Mouse (Mus musculus): ENCODE data around the gene Poglut1.
"Not testable (repeated sequence)": the region's sequence is repeated elsewhere in the genome, so short reads cannot be mapped to it uniquely, and the experiment has no call there.

The Poglut1 gene

DNA sequence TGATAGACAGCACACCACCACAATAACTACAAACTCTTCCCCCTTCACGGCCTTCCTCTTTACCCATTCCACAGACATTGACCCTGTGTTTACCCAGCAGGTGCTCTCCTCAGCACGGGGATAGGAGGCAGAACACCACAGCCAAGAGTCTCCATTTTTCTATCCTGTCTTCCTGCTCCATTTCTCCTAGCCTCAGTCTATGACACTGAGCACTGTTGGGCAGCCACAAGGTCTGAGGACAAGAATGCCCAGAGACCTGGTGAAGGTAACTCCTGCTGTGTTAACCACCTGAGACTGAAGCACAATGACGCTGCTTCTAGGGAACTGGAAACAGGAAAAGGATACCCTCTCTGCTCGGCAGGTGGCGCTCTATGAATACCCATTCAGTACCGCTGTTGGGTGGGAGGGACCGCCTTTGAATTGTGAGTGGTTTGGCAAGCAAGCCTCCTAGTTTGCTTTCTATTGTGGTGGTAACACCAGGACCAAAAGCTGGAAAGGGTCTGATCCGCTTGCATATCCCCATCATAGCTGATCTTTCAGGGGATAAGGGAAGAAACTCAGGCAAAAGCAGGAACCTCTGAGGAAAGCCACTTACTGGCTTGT lies 13.4 kb downstream of the Poglut1 start:
- peak; percentile 62 to 75 for DNase-seq (ENCODE audit: low spot score in 2 of 2)

DNA sequence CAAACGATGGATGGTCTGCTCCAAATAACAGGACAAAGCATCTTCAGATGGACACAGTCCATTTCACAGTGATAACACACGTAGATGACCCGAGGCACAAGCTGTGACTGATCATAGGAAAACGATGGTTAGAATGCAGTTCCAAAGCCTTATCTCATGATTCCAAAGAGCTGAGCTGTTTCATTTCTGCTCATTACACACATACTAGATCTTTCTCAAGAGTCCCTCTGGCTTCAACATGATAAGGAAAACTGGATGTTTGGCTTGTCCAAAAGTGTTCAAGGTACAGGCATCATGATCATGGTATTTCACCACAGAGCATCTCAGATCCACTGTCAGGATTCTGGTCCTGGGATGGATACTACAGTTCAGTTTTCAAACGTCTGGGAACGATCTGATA lies 23.8 kb downstream of the Poglut1 start:
- no peak for DNase-seq (ENCODE audit: low spot score in 2 of 2)

DNA sequence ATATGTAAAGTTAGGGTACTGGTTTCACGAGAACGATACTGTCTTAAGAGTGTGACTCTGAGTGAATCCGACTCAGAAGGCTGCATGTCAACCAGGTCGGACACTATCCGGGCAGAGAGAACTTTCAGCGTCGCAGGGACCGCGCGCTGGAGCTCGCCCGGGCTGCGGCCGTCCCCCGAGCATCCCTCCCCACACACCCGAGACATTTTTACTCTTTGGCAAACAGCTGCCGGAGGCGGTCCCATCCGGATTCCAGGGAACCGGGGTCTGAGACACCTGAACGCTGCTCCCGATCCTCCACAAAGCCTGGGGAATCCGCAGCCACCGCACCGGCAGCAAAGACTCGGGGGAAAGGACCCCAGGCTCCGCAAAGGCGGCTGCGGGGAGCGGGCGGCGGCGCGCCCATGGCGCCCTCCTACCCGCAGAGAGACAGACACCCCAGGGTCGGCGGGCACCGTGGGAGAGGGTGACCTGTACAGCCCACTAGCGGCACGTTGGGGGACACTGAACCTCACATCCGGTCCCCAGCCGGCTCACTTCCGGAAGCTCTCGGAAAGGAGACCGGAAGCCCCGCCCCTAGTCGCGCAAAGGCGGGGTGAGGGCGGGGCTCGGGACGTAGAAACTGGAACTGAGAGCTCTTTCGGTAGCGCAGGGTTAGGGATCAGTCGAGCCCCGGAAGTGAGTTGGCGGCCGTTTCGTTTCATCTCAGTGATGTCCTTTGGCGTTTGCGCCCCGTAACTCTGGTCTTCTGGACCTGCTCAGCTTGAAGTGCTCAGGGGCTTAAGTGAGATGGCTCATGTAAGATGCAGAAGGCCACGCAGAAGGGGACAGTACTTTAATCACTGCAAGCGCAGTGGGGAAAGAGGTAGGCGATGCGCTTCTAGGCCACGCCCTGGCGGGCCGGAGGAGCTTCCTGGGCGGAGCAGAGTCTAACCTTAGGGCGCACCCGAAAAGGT lies 27.7 kb downstream of the Poglut1 start, which contains the start of gene Timmdc1:
Gene Timmdc1, minus strand, starts transcription at position 535 of the 956 bp plus-strand sequence.
- peak; percentile 96 to 97 for DNase-seq (ENCODE audit: low spot score in 2 of 2)

DNA sequence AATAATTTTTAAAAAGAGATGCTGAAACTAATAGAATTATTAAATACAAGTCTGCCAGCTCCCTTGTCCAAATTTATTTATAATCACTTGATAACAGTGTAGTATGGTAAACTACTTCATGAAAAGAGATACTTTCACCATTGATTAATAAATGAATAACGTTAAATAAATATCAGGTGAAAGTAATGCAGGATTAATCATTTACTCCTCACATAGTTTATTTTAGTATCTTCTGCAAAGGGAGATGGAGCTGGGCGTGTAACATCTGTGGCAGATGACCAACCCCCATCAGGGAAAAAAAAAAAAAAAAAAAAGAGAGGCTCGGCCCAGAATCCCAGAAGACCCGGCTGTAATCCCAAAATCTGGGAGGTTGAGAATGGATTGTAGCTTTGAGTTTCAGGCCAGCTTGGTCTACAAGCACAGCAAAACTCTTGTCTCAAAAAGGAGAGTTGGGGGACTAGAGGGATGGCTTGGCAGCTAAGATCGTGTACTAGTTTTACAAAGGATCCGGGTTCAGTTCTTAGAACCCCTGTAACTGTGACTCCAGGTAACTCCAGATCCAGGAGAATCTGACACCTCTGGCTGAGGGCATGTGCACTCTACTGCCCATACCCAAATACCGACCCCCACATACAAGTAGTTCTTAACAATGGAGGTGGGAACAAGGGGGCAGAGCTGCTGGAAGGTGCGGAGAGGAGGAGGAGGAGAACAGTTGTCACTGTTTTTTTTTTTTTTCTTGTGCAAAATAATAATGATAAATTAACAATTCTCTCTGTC lies 28.7 kb downstream of the Poglut1 start:
- no peak for DNase-seq (ENCODE audit: low spot score in 2 of 2)

DNA sequence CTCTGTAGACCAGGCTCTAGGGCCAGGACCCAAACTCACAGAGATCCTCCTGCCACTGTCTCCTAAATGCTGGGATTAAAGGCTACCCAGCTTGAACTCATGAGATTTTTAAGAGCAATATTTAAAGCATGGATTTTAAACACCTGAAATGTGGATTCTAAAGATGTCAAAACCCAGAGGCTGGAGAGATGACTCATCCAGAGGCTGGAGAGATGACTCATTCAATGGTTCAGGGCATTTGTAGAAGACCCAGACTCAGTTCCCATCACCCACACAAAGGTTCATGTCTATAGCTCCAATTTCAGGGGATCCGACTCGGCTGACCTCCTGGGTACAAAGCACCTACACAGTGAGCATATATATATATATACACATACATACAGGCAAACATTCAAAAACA lies 30.9 kb downstream of the Poglut1 start:
- no peak for DNase-seq (ENCODE audit: low spot score in 2 of 2)

DNA sequence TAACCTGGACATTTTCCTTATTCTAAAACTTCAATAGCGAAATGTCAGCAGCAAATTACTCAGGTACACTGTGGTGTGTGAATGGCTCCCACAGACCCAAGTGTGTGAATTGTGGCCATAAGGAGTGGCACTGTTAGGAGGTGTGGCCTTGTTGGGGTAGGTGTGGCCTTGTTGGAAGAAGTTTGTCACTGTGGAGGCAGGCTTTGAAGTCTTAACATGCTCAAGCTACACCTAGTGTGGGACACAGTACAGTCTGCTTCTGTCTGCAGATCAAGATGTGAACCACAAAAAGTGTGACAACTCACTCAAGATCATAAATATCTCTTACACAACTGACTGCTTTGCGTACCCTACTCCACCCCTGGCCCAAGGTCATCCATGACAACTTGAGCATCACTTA lies 39.2 kb downstream of the Poglut1 start:
- DNase-seq (ENCODE audit: low spot score in 2 of 2): no peak

DNA sequence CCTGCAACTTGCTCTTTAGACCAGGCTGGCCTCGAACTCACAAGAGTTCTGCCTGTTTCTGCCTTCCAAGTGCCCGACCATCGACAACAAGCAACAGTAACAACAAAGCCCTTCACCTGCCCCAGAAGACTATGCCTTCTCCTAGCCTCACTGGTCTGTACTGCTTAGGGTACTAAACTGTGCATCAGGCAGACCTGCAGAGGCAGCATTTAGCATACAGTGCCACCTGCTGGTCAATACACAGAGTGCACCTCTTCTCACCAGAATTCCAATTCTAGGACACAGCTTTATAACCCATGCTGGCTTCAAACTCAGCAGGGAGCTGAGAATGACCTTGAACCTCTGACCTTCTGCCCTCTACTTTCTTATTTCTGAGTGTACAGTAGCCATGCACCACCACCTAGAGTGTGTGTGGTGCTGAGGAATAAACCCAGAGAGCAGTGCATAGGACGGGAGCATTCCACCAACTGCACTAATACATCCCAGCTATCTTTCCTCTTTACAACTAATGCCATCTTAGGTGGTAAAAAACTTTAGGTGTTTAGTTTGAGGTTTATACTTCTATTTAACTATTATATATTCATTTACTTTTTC lies 43.9 kb downstream of the Poglut1 start:
- peak; percentile 27 to 60 for DNase-seq (ENCODE audit: low spot score in 2 of 2)

DNA sequence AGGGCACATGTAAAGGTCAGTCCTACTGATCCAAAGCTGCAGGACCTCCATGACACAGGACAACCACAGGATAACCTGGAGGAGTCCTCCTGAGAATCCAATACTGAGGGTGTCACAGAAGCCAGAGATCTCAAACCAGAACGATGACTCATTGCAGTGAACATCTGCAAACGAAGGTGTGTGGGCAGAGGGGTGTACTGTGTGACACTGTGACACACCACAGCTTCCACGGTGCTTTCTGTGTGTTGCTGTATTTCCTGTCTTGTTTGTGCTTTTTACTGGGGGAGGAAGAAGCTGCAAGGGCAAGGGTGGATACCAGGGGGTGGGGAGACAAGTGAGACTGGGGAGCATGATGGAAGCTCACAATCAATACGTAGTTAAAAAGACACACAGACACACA lies 46.5 kb downstream of the Poglut1 start:
- DNase-seq (ENCODE audit: low spot score in 2 of 2): no peak

DNA sequence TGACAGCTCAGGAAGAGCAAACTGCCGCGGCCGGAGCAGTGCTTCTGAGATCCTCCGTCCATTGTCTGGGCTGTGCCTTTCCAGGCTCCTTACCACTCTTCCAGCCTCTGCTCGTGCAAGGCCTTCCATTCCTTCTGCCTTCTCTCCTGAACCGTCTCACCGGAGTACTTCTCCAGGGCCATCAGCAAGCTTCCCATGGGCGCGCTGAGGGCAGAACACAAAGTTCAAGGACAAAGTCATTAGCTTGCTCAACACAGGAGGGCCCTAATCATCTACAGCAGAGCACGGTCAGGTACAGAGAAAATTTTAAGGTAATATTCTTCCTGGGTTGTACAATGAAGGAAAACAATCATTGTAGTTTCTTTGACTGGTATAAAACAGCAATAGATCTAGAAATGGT lies 47.6 kb downstream of the Poglut1 start:
- no peak for DNase-seq (ENCODE audit: low spot score in 2 of 2)

DNA sequence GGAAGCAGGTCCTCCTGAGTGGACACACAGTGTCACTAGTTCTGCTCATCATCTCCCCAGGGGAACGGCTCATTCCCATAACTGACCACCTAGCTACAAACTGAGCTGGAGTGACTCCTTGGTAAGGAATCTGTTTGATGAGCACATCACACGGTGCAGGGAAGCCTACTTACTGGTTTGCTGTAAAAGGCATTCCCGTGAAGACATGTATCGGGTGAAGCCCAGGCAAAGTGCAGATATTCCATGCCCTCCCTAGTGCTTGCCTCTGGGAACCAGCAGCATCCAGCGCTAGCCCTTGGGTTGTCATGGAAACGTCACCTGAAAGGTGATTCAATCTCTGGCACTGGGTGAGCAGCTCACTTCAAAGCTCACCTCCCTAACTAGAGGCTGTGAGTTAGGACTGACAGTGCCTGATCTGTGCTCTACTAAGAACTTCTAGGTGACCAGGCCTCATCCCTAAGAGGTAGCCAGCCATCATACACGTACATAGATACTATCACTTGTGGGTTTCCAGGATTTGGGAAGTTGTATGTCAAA lies 53.4 kb downstream of the Poglut1 start:
- no peak for DNase-seq (ENCODE audit: low spot score in 2 of 2)

DNA sequence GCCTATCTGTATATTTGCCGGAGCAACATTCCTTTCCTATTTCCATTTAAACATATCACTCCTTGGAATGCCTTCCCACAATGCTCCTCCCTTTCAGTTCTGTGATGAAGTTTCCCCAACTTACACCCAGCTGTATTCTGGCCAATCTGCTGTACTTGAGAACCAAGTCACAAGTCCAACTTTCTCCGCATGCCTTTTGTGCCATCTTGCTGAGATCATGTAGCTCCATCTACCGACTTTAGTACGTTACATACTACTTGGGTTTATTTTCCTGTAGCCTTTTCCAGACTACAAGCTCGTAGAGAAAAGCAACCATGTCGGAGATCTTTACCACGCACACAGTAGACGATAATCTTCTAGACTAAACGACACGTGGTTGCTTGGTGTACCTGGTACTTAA lies 56.2 kb downstream of the Poglut1 start:
- DNase-seq (ENCODE audit: low spot score in 2 of 2): peak in 1 of 2 experiments; percentile 19

DNA sequence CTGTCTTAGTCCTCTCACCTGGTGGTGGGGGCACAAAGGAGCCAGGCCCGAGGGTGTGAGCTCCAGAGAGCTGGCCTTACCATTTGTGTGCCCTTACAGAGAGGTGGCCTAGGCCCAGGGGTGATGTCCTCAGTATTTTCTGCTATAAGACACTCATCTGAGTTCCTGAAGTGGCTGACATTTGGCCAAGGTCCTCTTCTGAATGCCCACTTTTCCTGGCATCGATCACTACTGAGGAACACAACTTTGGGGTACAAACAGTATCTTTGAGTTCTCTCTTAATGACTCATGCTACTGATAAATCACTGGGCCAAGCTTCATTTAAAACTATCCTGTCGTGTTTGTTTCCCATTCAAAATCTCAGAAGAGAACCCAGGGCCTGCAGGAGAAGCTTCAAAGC lies 57.5 kb downstream of the Poglut1 start:
- DNase-seq (ENCODE audit: low spot score in 2 of 2): no peak

DNA sequence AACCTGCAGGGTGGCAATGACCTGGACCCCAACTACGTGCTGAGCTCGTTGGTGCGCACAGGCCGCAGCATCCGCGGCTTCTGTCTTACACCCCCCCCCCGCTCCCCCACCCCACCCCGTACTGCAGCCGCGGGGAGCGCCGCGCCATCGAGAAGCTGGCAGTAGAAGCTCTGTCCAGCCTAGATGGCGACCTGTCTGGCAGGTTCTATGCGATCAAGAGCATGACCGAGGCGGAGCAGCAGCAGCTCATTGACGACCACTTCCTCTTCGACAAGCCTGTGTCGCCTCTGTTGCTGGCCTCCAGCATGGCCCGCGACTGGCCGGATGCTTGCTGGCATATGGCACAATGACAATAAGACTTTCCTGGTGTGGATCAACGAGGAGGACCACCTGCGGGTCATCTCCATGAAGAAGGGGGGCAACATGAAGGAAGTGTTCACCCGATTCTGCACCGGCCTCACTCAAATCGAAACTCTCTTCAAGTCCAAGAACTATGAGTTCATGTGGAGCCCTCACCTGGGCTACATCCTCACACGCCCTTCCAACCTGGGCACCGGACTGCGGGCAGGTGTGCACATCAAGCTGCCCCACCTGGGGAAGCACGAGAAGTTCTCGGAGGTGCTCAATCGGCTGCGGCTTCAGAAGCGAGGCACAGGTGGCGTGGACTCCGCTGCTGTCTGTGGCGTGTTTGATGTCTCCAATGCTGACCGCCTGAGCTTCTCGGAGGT lies 66.3 kb downstream of the Poglut1 start:
- no peak for DNase-seq (ENCODE audit: low spot score in 2 of 2)

DNA sequence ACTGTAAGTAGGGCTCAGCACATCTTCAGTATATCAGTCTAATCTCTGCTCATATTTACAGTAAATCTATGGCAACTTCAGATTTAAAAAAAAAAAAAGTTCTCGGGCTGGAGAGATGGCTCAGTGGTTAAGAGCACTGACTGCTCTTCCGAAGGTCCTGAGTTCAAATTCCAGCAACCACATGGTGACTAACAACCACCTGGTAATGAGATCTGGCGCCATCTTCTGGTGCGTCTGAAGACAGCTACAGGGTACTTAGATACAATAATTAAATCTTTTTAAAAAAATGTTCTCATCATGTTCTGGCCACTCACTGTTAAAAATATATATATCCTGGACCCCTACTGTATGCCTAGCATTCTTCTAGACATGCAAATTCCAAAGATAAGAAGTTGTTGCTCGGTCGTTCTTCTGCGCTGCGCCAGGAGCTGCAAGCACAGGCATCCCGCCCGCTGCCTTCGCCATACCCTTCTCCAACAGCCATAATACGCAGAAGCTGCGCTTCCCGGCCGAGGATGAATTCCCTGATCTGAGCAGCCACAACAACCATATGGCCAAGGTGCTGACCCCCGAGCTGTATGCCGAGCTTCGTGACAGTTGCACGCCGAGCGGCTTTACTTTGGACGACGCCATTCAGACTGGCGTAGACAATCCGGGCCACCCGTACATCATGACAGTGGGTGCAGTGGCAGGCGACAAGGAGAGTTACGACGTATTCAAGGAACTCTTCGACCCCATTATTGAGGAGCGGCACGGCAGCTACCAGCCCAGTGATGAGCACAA lies 67.1 kb downstream of the Poglut1 start:
- DNase-seq (ENCODE audit: low spot score in 2 of 2): peak in 1 of 2 experiments; percentile 34

DNA sequence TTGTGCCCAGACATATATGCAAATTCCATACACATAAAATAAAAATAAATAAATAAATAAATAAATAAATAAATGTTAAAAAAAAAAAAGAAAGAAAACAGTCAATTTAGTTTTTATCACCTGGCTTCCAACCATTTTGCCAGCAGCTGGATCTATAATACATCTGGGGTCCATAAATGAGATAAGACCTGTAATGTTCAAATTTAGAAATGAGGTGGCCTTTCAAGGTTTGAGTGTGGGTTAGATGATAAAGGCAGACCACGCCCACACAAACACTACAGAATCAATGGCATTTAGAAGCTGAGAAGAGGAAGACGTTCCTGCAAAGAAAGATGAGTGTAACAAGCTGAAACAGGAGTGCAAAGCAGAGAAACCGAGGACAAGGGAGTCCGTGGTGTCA lies 68.7 kb downstream of the Poglut1 start:
- DNase-seq (ENCODE audit: low spot score in 2 of 2): no peak

DNA sequence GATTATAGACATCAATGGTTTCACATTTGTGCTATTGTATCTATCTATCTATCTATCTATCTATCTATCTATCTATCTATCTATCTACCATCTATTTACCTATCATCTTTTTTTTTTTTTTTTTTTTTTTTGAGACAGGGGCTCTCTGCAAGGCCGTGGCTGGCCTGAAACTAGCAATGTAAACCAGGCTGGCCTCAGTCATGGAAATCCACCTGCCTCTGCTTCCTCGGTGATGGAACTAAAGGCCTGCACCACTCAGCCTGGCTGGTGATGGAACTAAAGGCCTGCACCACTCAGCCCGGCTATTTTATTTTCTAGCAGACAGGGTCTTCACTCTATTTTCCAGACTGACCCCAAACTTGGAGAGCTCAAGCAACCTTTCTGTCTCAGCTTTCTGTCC lies 71.8 kb downstream of the Poglut1 start:
- no peak for DNase-seq (ENCODE audit: low spot score in 2 of 2)

DNA sequence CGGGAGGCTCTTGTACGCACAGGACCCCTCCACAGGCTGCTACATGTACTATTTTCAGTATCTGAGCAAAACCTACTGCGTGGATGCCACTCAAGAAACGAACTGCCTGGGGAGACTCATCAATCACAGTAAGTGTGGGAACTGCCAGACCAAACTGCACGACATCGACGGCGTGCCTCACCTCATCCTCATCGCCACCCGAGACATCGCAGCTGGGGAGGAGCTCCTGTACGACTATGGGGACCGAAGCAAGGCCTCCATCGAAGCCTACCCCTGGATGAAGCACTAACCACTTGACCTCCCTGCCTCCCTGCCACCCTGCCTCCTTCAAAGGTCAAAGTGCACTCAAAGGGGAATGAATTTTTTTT lies 72.8 kb downstream of the Poglut1 start:
- DNase-seq (ENCODE audit: low spot score in 2 of 2): not testable (repeated sequence)

DNA sequence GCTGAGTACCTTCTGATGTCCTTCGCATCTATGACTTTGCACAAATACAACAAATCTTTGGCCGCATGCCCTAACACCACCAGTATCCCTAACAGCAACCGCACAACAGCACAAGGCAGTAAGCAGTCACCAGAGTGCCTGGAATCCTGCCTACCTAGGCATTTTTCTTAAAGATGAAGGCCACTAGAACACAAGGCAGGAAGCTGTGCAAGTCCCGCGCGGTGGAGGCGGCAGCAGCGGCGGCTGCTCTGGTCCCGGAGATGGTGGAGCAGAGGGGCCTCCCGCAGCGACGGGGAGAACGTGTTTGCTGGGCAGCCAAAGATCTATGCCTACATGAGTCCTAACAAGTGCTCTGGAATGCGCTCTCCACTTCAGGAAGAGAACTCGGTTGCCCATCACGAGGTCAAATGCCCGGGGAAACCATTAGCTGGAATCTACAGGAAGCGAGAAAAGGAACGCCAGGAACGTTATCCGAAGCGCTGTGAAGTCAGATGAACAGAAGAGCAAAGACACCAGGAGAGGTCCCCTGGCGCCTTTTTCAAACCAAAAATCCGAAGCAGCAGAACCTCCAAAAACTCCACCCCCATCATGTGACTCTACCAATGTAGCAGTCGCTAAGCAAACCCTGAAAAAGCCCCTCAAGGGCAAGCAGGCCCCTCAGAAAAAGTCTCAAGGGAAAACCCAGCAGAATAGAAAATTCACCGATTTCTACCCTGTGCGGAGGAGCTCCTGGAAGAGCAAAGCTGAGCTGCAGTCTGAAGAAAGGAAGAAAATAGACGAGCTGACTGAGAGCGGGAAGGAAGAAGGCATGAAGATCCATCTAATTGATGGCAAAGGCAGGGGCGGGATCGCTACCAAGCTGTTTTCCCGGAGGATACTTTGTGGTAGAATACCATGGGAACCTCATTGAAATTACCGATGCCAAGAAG lies 73.5 kb downstream of the Poglut1 start:
- DNase-seq (ENCODE audit: low spot score in 2 of 2): peak; percentile 46 to 58

DNA sequence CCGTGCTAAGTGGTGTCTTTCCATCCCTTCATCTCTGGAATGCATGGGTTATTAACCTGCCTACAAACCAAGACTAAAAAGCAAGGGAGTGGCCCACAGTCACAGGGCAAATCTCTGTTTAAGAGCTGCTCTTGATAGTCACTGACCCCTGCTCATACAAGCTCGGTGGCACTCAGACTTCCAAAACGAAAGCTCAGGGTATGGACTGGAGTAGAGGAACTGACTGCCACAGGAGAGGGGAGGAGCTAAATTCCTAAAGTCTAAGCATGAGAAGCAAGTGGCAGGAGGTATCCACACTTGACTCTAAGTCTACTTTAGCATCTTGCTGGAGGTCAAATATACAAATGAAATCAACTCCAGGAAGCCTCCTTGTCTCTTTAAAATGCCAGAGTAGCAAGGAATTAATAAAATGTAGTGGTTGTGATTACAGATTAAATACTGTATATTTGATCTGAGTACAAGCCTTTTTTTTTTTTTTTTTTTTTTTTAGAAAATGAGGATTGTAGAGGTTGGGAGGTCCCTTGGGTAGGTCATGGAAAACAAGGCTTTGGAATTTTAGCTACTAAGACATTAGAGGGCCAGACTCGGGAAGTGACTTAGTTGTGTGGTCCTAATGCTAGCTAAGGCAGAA lies 74.3 kb downstream of the Poglut1 start:
- no peak for DNase-seq (ENCODE audit: low spot score in 2 of 2)
